Mouse (Mus musculus): ENCODE data around the gene Tlx2. TPM values are rescaled to one million over a fixed set of nuclear protein-coding genes. Genes with fewer than 3 reads are reported as not detected.

The Tlx2 gene
- polyA plus RNA-seq, 1 experiment = 0.19 TPM

DNA sequence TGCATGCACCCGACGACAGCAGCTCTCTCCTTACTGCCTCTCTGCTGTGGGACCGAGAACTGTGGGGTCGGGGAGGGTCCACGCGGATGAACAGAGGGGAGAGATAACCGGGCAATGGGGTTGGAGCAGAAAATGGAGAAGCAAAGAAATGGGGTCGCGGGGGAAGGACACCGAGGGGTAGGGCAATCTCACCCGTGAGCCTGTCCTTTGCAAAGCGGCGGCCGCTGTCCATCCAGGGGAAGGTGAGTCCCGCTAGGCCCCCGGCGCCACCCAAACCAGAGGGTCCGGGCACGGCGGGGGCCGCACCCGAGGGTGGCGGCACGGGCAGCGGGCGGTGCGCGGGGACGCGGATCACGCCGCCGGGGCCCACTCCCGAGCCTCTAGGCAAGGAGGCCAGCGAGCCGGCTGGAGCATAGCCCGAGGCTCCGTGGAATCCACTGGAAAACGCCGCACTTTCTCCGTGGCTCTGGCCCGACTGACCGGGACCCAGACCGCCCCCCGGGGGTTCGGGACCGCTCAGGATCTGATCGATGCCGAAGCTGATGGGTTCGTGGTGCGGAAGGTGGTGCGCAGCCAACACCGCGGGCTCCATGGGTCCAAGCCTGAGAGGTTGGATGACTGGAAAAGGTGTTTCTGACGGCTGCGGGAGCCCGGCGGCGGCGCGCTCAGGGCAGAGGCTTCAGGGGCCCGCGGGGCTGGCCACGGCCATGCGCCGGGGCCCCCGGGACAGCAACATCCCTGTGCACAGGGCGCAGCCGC lies 426 bp downstream of the Tlx2 start:
- no peak for TF ChIP-seq FOSL1 (IDR thresholded peaks at IDR 0.05; ENCODE audit: insufficient read depth, low read length, poor library complexity, severe bottlenecking)
- TF ChIP-seq MYOD1 (IDR thresholded peaks at IDR 0.05; ENCODE audit: control insufficient read depth, insufficient read length, low read depth) = no peak
- TF ChIP-seq CTCF (IDR thresholded peaks at IDR 0.05; ENCODE audit: control insufficient read depth, insufficient read depth, insufficient read length) = no peak
- no peak for TF ChIP-seq MYOG (IDR thresholded peaks at IDR 0.05; ENCODE audit: control insufficient read depth, extremely low read depth, insufficient read length)
- TF ChIP-seq CEBPB (IDR thresholded peaks at IDR 0.05; ENCODE audit: low read depth) = no peak
- no peak for TF ChIP-seq MAX (IDR thresholded peaks at IDR 0.05)
- TF ChIP-seq USF1 (IDR thresholded peaks at IDR 0.05; ENCODE audit: low read depth) = no peak
- Histone ChIP-seq H3K36me3 (ENCODE audit: control insufficient read depth, insufficient read depth) (no peaks in the 10 kb centered on the region), H3K79me3 (ENCODE audit: low read depth) (no peaks in the 10 kb centered on the region), H3K79me2 (ENCODE audit: control insufficient read depth, insufficient read depth) (no peaks in the 10 kb centered on the region), H3ac (ENCODE audit: control insufficient read depth, insufficient read length, low read depth) (no peak overlapping the region), H3K27me3 (ENCODE audit: control insufficient read depth, insufficient read depth, insufficient read length) (peaks cover 68% of the 10 kb centered on the region), H3K4me3 (ENCODE audit: insufficient read depth, poor library complexity, severe bottlenecking) (no peak overlapping the region)

GRCm38 (mm10) chr6:83068706-83069487 lies 1.2 kb downstream of the Tlx2 start:
- no peak overlapping the region for H3K4me3 ChIP-seq (ENCODE audit: insufficient read depth, poor library complexity, severe bottlenecking)
- no peaks in the 10 kb centered on the region for H3K36me3 ChIP-seq (ENCODE audit: control insufficient read depth, insufficient read depth)
- H3K79me2 ChIP-seq (ENCODE audit: control insufficient read depth, insufficient read depth) = no peaks in the 10 kb centered on the region
- H3K27me3 ChIP-seq (ENCODE audit: control insufficient read depth, insufficient read depth, insufficient read length) = peaks cover 75% of the 10 kb centered on the region
- H3K79me3 ChIP-seq (ENCODE audit: low read depth) = no peaks in the 10 kb centered on the region
- H3ac ChIP-seq (ENCODE audit: control insufficient read depth, insufficient read length, low read depth) = peak overlapping the region; percentile 18
- TF ChIP-seq MYOG (IDR thresholded peaks at IDR 0.05; ENCODE audit: control insufficient read depth, extremely low read depth, insufficient read length) (no peak), USF1 (IDR thresholded peaks at IDR 0.05; ENCODE audit: low read depth) (no peak), CTCF (IDR thresholded peaks at IDR 0.05; ENCODE audit: control insufficient read depth, insufficient read depth, insufficient read length) (no peak), FOSL1 (IDR thresholded peaks at IDR 0.05; ENCODE audit: insufficient read depth, low read length, poor library complexity, severe bottlenecking) (no peak), MYOD1 (IDR thresholded peaks at IDR 0.05; ENCODE audit: control insufficient read depth, insufficient read length, low read depth) (no peak)

DNA sequence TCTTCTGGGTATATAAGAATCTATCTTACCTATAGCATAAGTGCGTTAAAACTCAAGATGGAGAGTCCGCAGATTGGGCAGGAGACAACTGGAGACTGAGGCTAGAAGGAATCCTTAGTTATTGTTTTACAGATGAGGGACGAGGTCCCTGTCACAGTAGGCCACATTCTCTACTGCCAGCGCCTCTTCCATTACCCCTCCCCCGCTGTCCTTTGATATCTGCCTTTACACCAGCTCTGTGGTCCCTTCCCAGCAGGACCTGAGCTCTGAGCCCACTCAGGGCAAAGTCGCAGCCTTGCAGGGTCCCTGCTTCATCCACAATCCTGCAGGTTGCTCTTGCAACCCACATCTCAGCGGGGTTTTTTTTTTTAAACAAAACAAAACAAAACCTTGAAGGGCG lies 1.9 kb downstream of the Tlx2 start:
- Histone ChIP-seq H3ac (ENCODE audit: control insufficient read depth, insufficient read length, low read depth) (no peak overlapping the region), H3K4me3 (ENCODE audit: insufficient read depth, poor library complexity, severe bottlenecking) (no peak overlapping the region), H3K79me3 (ENCODE audit: low read depth) (no peaks in the 10 kb centered on the region), H3K36me3 (ENCODE audit: control insufficient read depth, insufficient read depth) (no peaks in the 10 kb centered on the region), H3K79me2 (ENCODE audit: control insufficient read depth, insufficient read depth) (no peaks in the 10 kb centered on the region), H3K27me3 (ENCODE audit: control insufficient read depth, insufficient read depth, insufficient read length) (peaks cover 82% of the 10 kb centered on the region)
- TF ChIP-seq MYOG (IDR thresholded peaks at IDR 0.05; ENCODE audit: control insufficient read depth, extremely low read depth, insufficient read length) = no peak
- TF ChIP-seq CTCF (IDR thresholded peaks at IDR 0.05; ENCODE audit: control insufficient read depth, insufficient read depth, insufficient read length) = no peak
- TF ChIP-seq USF1 (IDR thresholded peaks at IDR 0.05; ENCODE audit: low read depth) = no peak
- no peak for TF ChIP-seq MYOD1 (IDR thresholded peaks at IDR 0.05; ENCODE audit: control insufficient read depth, insufficient read length, low read depth)
- no peak for TF ChIP-seq CEBPB (IDR thresholded peaks at IDR 0.05; ENCODE audit: low read depth)
- TF ChIP-seq MAX (IDR thresholded peaks at IDR 0.05) = no peak
- no peak for TF ChIP-seq FOSL1 (IDR thresholded peaks at IDR 0.05; ENCODE audit: insufficient read depth, low read length, poor library complexity, severe bottlenecking)

- Histone ChIP-seq H3K79me3 (ENCODE audit: low read depth) (no peaks in the 10 kb centered on the region), H3K36me3 (ENCODE audit: control insufficient read depth, insufficient read depth) (no peaks in the 10 kb centered on the region), H3ac (ENCODE audit: control insufficient read depth, insufficient read length, low read depth) (no peak overlapping the region), H3K4me3 (ENCODE audit: insufficient read depth, poor library complexity, severe bottlenecking) (no peak overlapping the region), H3K79me2 (ENCODE audit: control insufficient read depth, insufficient read depth) (no peaks in the 10 kb centered on the region), H3K27me3 (ENCODE audit: control insufficient read depth, insufficient read depth, insufficient read length) (peaks cover 76% of the 10 kb centered on the region)
- TF ChIP-seq MYOG (IDR thresholded peaks at IDR 0.05; ENCODE audit: control insufficient read depth, extremely low read depth, insufficient read length) = no peak
- no peak for TF ChIP-seq MAX (IDR thresholded peaks at IDR 0.05)
- no peak for TF ChIP-seq USF1 (IDR thresholded peaks at IDR 0.05; ENCODE audit: low read depth)
- TF ChIP-seq FOSL1 (IDR thresholded peaks at IDR 0.05; ENCODE audit: insufficient read depth, low read length, poor library complexity, severe bottlenecking) = no peak
- no peak for TF ChIP-seq MYOD1 (IDR thresholded peaks at IDR 0.05; ENCODE audit: control insufficient read depth, insufficient read length, low read depth)
- TF ChIP-seq CEBPB (IDR thresholded peaks at IDR 0.05; ENCODE audit: low read depth) = no peak
- TF ChIP-seq CTCF (IDR thresholded peaks at IDR 0.05; ENCODE audit: control insufficient read depth, insufficient read depth, insufficient read length) = no peak
Observed at GRCm38 (mm10) chr6:83066441-83066840, 3.7 kb downstream of the Tlx2 start.

GRCm38 (mm10) chr6:83065995-83066394 lies 4.1 kb downstream of the Tlx2 start:
- TF ChIP-seq MYOD1 (IDR thresholded peaks at IDR 0.05; ENCODE audit: control insufficient read depth, insufficient read length, low read depth) (no peak), MAX (IDR thresholded peaks at IDR 0.05) (no peak), CTCF (IDR thresholded peaks at IDR 0.05; ENCODE audit: control insufficient read depth, insufficient read depth, insufficient read length) (no peak), USF1 (IDR thresholded peaks at IDR 0.05; ENCODE audit: low read depth) (no peak), FOSL1 (IDR thresholded peaks at IDR 0.05; ENCODE audit: insufficient read depth, low read length, poor library complexity, severe bottlenecking) (no peak), CEBPB (IDR thresholded peaks at IDR 0.05; ENCODE audit: low read depth) (no peak), MYOG (IDR thresholded peaks at IDR 0.05; ENCODE audit: control insufficient read depth, extremely low read depth, insufficient read length) (no peak)
- H3K36me3 ChIP-seq (ENCODE audit: control insufficient read depth, insufficient read depth) = no peaks in the 10 kb centered on the region
- no peak overlapping the region for H3ac ChIP-seq (ENCODE audit: control insufficient read depth, insufficient read length, low read depth)
- no peaks in the 10 kb centered on the region for H3K79me3 ChIP-seq (ENCODE audit: low read depth)
- H3K79me2 ChIP-seq (ENCODE audit: control insufficient read depth, insufficient read depth) = no peaks in the 10 kb centered on the region
- peaks cover 72% of the 10 kb centered on the region for H3K27me3 ChIP-seq (ENCODE audit: control insufficient read depth, insufficient read depth, insufficient read length)
- H3K4me3 ChIP-seq (ENCODE audit: insufficient read depth, poor library complexity, severe bottlenecking) = no peak overlapping the region

Measured in C2C12 (cell line).